Mouse (Mus musculus) WW6 (cell line): ENCODE measurements around the gene 2700097O09Rik.
"Not testable (repeated sequence)": the region's sequence is repeated elsewhere in the genome, so short reads cannot be mapped to it uniquely, and the experiment has no call there.

Experiments used
- DNase-seq: peaks from one replicate; pipeline ENCODE4 v3.0.0-alpha.2; 2013; ENCODE audit warnings: low read depth, low spot score

2700097O09Rik gene

DNA sequence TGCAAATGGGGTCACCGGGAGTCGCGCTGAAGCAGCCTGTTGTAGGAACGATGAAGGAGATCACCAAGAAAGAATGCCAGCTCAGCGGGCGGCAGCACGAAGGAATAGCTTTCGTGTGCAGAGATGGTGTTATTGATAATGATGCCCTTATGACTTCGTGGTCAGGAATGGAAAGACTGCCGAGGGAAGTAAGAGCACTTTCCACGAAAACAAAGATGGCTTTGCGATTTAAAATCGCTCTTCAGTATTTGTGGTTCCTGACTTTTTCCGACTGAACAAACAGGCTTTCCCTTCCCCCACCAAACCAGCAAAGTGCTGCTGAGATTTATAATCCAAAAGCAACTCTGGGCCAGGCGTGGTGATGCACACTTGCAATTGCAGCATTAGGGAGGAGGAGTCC is 38.9 kb downstream of the 2700097O09Rik start:
- no peak for DNase-seq

DNA sequence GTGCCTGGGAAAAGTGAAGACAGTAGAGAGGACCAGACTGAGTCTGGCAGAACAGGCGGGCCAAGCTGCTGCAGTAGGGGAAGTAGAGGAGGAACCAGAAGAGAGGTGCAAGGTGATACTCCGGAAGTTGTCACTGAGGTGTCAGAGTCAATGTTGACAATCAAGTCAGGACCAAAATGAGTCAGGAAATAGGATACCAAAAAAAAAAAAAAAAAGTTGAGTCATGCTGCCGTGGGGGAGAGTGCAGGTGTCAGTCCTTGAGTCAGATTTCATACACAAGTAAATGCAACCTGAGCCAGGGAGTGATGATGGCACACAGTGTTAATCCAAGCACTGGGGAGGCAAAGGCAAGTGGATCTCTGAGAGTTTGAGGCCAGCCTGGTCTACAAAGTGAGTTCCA is 52.8 kb downstream of the 2700097O09Rik start:
- DNase-seq: no peak

- DNase-seq: no peak
Observed at GRCm38 (mm10) chr12:55023284-55023683, 56.6 kb downstream of the 2700097O09Rik start.

DNA sequence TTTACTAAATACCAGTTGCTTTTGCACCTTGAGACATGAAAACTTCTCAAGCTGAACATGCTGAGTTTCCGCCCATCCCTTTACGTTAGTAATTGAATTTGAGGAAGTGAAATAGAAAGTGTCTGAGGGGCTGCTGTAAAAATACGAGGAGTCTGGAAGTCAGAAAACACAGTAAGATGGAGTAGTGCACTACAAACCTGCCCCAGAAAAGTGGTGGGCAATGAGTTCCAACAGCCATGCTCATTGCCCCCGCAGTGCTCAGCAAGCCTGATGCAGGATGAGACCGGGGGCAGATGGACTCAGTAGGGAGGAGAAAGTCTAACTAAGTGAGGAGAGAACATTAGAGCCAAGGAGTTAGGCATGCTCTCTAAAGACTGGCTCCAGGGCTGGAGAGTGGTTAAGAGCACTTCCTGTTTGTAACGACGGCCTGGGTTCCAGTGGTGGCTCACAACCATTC is 60.5 kb downstream of the 2700097O09Rik start:
- no peak for DNase-seq

- DNase-seq: no peak
Observed at GRCm38 (mm10) chr12:55017119-55017721, 62.7 kb downstream of the 2700097O09Rik start.

- no peak for DNase-seq
Observed at GRCm38 (mm10) chr12:55016339-55017118, 63.4 kb downstream of the 2700097O09Rik start.

DNA sequence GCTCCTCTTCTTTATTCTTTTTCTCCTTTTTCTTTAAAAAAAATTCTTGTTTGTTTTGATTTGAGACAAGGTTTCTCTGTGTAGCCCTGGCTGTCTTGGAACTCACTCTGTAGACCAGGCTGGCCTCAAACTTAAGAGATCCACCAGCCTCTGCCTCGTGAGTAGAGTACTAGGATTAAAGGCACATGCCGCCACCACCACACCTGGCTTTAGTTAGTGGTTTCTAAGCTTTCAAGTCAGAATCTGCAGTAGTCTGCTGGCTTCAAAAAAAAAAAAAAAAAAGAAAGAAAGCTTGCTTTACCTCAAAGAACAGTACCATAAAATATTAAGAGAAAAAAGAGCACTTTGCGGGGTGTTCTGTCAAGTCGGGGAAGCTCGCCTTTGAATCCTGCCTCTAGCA is 64.5 kb downstream of the 2700097O09Rik start:
- no peak for DNase-seq

DNA sequence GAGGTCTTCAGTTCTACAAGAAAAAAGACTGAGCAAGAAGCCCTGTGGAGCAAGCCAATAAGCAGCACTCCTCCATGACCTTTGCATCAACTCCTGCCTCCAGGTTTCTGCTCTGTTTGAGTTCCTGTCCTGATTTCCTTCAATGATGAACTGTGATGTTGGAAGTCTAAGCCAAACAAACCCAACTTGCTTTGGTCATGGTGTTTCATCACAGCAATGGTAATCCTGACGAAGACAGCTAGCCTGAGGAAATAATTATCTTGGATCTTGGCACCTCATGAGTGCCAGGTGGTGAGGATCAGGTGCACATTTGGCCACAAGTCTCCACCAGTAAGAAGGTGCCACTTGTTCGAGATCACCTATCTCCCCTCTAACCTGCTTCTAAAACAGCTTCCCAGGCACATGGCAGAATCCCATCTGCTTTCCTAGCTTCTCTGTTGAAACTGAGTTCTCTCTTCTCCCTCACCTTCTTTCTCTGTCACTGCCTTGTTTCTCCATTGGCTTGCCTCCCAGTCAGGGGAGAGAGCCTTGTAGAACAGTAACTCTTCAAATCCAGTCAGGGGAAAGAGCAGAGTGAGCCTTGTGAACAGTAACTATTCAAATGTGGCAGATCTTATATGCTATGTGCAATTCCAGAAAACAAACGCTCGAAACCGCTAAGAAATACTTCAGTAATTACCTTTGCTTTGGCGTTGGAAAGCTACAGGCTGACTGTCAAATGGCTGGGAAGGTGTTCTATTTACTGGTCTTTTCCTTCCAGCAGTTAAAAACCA is 66.1 kb downstream of the 2700097O09Rik start, which contains the start of gene Baz1a:
Baz1a (minus strand) TSS at position 723 of the 773 bp plus-strand sequence.
- no peak for DNase-seq

DNA sequence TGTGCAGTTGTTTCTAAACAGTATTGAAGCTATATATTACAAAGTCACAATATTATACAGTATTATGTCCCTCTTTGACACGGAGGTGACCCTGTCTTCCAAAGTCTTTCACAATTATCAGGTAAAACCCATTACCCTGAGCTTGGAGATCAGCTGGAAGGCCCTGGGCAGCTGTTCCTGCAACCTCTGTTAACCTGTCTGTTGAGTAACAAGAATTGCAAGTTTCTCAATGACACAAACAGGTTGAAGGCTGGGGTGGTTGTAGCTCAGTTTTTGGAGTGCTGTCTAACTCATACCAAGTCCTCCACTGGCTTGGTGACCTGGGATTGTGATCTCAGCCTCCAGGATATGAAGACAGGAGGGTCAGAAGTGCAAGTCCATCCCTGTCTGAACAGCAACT is 66.9 kb downstream of the 2700097O09Rik start:
- DNase-seq: no peak

- DNase-seq: no peak
Observed at GRCm38 (mm10) chr12:55007361-55008008, 72.4 kb downstream of the 2700097O09Rik start.

- no peak for DNase-seq
Observed at GRCm38 (mm10) chr12:55006071-55006470, 73.8 kb downstream of the 2700097O09Rik start.

GRCm38 (mm10) chr12:55004396-55004795 is 75.5 kb downstream of the 2700097O09Rik start:
- no peak for DNase-seq

DNA sequence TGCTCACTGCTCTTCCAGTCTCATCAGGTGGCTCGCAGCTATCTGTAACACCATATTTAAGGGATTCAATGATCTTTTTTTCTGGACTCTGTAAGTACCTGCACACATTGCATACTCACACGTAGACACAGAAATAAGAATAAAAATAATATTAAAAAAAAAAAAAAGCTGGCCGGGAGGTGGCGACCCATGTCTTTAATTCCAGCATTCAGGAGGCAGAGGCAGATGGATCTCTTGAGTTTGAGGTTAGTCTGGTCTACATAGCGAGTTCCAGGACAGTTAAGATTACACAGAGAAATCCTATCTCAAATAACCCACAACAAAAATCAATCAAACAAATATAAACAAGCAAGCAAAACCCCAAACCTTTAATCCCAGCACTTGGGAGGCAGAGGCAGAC is 76.1 kb downstream of the 2700097O09Rik start:
- DNase-seq: no peak

- not testable (repeated sequence) for DNase-seq
Observed at GRCm38 (mm10) chr12:55002532-55002931, 77.4 kb downstream of the 2700097O09Rik start.

DNA sequence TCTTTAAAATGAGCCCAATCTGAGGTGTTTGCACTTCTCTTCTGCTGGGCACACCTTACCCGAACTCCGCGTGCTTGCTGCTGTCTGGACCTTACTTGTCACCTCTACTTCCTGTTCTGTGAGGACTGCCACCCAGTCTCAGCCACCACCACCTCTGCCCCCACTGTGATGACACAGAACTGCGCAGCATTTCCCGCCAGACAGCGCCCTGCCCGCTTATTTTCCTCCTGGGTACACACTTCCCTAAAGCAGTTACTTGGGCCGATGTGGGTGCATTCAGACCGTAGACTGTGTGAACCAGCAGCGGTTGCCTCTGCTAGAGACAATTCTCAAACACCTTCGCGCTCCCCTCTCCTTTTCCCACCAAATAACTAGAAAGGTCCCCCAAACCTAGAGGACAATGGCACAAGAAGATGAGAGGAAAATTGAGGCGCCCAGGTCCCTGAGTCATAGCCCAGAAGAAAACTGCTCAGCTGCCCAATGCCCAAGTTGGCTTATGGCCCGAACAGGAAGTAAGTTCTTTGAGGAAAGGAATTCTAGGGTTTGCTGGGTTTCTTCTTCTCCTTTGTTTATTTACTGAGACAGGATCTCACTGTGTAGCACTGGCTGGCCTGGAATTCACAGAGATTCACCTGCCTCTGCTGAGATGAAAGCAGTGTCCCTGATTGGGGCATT is 80.8 kb downstream of the 2700097O09Rik start:
- no peak for DNase-seq

DNA sequence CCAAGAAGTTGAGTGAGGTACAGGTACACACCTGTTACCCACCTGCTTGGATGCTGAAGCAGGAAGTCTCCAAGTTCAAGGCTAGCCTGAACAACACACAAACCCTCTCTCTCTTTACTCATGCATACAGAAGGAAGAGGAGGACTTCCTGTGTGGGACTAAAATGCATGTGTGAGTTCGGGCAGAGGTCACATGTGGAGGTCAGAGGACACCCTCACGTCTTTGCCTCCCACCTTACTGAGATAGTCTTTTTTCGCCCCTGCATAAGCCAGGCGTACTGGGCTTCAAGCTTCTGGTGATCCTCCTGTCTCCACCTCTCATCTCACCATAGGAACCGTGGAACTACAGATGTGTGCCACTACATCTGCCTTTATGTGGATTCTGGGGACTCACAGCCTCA is 81.5 kb downstream of the 2700097O09Rik start:
- DNase-seq: no peak

DNA sequence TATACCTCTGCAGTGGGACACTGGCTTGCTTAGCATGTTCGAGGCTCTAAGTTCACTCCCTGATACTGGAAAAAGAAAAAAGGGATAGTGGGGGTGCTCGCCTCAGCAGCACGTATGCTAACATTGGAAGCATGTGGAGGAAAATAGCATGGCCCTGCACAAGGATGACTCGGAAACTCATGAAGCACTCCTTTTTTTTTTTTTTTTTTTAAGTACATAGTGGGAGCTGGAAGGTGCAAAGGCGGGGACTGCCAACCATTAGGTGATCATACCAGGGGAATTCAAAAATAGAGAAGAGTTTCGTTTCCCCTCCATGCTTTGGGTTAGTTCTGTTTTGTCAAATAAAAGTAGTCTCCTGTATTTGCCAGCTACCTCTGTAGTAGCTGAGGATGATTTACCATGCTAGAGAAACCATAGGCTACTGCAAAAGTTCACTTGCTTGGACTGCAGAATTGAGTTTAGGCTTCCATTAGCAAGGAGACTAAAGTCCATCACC is 82.9 kb downstream of the 2700097O09Rik start:
- no peak for DNase-seq

DNA sequence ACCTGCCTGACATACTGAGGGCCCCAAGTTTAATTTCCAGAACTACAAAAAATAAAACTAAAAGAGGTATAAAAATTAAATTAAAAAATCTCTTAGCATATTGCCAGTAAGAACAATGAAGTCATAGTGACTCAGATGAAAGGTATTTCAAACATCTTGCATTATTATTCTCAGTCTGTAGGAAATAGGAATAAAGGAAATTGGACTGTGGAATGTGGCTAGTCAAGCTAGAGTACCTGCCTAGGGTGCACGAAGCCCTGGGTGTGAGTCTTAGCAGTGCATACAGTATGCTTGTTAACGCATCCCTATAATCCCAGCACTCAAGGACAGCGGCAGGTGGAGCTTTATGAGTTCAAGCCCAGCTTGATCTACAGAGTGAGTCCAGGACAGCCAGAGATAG is 83.9 kb downstream of the 2700097O09Rik start:
- DNase-seq: no peak
